Mouse (Mus musculus): ENCODE results near the gene Obscn. TPM values are rescaled to one million over a fixed set of nuclear protein-coding genes. Genes with fewer than 3 reads are reported as not detected.
A peak's percentile ranks its signal among the peaks of the same experiment; 100 is the strongest.

Gene Obscn
- total and polyA plus RNA-seq, 3 experiments, result 0.08 to 0.54 TPM; not detected in 1

DNA sequence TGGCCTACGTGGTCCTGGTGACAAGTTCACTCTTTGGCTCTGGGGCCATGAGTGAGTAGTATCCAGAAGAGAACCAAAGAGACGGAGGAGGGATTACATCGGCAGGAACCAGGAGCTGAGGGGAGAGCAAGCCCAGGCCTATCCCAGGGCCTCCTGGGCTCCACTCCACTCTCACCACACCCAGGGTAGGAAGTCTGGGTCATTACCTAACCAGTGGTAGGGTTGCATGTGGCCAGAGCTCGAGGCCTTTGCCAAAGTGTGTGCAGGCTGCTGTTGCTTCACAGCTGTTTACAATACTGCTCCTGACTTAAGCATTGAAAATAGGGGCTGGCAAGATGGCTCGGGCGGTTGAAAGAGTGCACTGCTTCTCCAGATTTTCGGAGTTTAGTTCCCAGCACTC, 156.5 kb downstream of the Obscn start:
- no peaks in the 10 kb centered on the region for H3K27me3 ChIP-seq (ENCODE audit: control insufficient read depth in 1 of 2, insufficient read depth in 2 of 2, low read length in 2 of 2)
- no peak for DNase-seq (ENCODE audit: low read depth, low spot score)
- peak overlapping the region; percentile 81 for H3K9ac ChIP-seq (ENCODE audit: control insufficient read depth, low read depth, low read length, poor library complexity, severe bottlenecking)
- H3K79me2 ChIP-seq (ENCODE audit: control insufficient read depth, insufficient read depth, low read length, poor library complexity), result peaks cover 50% of the 10 kb centered on the region
- H3K4me3 ChIP-seq (ENCODE audit: control insufficient read depth in 1 of 2, insufficient read depth in 1 of 2, low read depth in 2 of 2, low read length in 2 of 2), result peak overlapping the region; percentile 88 to 97
- no peaks in the 10 kb centered on the region for H3K9me3 ChIP-seq (replicated peaks; ENCODE audit: insufficient read depth, low read length)
- peaks cover 7 to 20% of the 10 kb centered on the region in 2 experiments; a peak in 3 of 4 replicates for H3K36me3 ChIP-seq (ENCODE audit: control insufficient read depth in 1 of 2, insufficient read depth in 2 of 2, low read length in 2 of 2)
- TF ChIP-seq MAFK (IDR thresholded peaks at IDR 0.05; ENCODE audit: borderline replicate concordance, low read depth, low read length) (no peak), MYB (IDR thresholded peaks at IDR 0.05; ENCODE audit: low read depth, low read length) (no peak), HCFC1 (IDR thresholded peaks at IDR 0.05; ENCODE audit: low read depth, low read length) (no peak), USF2 (IDR thresholded peaks at IDR 0.05; ENCODE audit: borderline replicate concordance in 1 of 2, insufficient read depth in 1 of 2, low read depth in 1 of 2, low read length in 2 of 2) (no peak)
- H3K27ac ChIP-seq (ENCODE audit: control insufficient read depth, low read depth, low read length), result no peak overlapping the region
- H3K4me1 ChIP-seq (ENCODE audit: control insufficient read depth in 1 of 2, insufficient read depth in 2 of 2, low read length in 2 of 2), result peaks cover 15 to 16% of the 10 kb centered on the region in 2 experiments

GRCm38 (mm10) chr11:58979183-58979582, 157.0 kb downstream of the Obscn start:
- Histone ChIP-seq H3K4me3 (ENCODE audit: control insufficient read depth in 1 of 2, insufficient read depth in 1 of 2, low read depth in 2 of 2, low read length in 2 of 2) (peak overlapping the region; percentile 88 to 97), H3K9me3 (replicated peaks; ENCODE audit: insufficient read depth, low read length) (no peaks in the 10 kb centered on the region), H3K27me3 (ENCODE audit: control insufficient read depth in 1 of 2, insufficient read depth in 2 of 2, low read length in 2 of 2) (no peaks in the 10 kb centered on the region), H3K79me2 (ENCODE audit: control insufficient read depth, insufficient read depth, low read length, poor library complexity) (peaks cover 53% of the 10 kb centered on the region), H3K27ac (ENCODE audit: control insufficient read depth, low read depth, low read length) (no peak overlapping the region), H3K36me3 (ENCODE audit: control insufficient read depth in 1 of 2, insufficient read depth in 2 of 2, low read length in 2 of 2) (peaks cover 7 to 20% of the 10 kb centered on the region in 2 experiments; a peak in 3 of 4 replicates), H3K4me1 (ENCODE audit: control insufficient read depth in 1 of 2, insufficient read depth in 2 of 2, low read length in 2 of 2) (peaks cover 15 to 18% of the 10 kb centered on the region in 2 experiments), H3K9ac (ENCODE audit: control insufficient read depth, low read depth, low read length, poor library complexity, severe bottlenecking) (peak overlapping the region; percentile 81)
- TF ChIP-seq MXI1 (IDR thresholded peaks at IDR 0.05; ENCODE audit: low read depth, low read length) (no peak), NELFE (IDR thresholded peaks at IDR 0.05; ENCODE audit: low read depth, low read length) (no peak), MYC (IDR thresholded peaks at IDR 0.05; ENCODE audit: low read depth, low read length) (no peak)
- no peak for DNase-seq (ENCODE audit: low read depth, low spot score)

- Histone ChIP-seq H3K79me2 (ENCODE audit: control insufficient read depth, insufficient read depth, low read length, poor library complexity) (peaks cover 53% of the 10 kb centered on the region), H3K27me3 (ENCODE audit: control insufficient read depth in 1 of 2, insufficient read depth in 2 of 2, low read length in 2 of 2) (no peaks in the 10 kb centered on the region), H3K4me3 (ENCODE audit: control insufficient read depth in 1 of 2, insufficient read depth in 1 of 2, low read depth in 2 of 2, low read length in 2 of 2) (peak overlapping the region; percentile 88 to 97), H3K36me3 (ENCODE audit: control insufficient read depth in 1 of 2, insufficient read depth in 2 of 2, low read length in 2 of 2) (peaks cover 6 to 22% of the 10 kb centered on the region in 2 experiments; a peak in 3 of 4 replicates), H3K9me3 (replicated peaks; ENCODE audit: insufficient read depth, low read length) (no peaks in the 10 kb centered on the region), H3K9ac (ENCODE audit: control insufficient read depth, low read depth, low read length, poor library complexity, severe bottlenecking) (peak overlapping the region; percentile 81), H3K27ac (ENCODE audit: control insufficient read depth, low read depth, low read length) (no peak overlapping the region), H3K4me1 (ENCODE audit: control insufficient read depth in 1 of 2, insufficient read depth in 2 of 2, low read length in 2 of 2) (peaks cover 15 to 18% of the 10 kb centered on the region in 2 experiments)
- TF ChIP-seq ZNF384 (IDR thresholded peaks at IDR 0.05; ENCODE audit: low read depth, low read length), result no peak
- TF ChIP-seq SIN3A (IDR thresholded peaks at IDR 0.05; ENCODE audit: low read length), result peak; percentile 42; the same call in 1 of the 2 replicates
- TF ChIP-seq MYC (IDR thresholded peaks at IDR 0.05; ENCODE audit: low read depth, low read length), result 0 out of 2 replicates have a peak, but pooled peaks have one; percentile 15
- TF ChIP-seq POLR2AphosphoS5 (IDR thresholded peaks at IDR 0.05; ENCODE audit: borderline replicate concordance, low read depth, low read length), result no peak
- TF ChIP-seq RCOR1 (IDR thresholded peaks at IDR 0.05; ENCODE audit: low read depth, low read length), result no peak
- TF ChIP-seq MAFK (IDR thresholded peaks at IDR 0.05; ENCODE audit: borderline replicate concordance, low read depth, low read length), result no peak
- no peak for DNase-seq (ENCODE audit: low read depth, low spot score)
Observed at GRCm38 (mm10) chr11:58978706-58979030, 157.5 kb downstream of the Obscn start.

Data from MEL (cell line).